Mouse (Mus musculus) heart, embryonic 10.5 days (tissue): ENCODE data around the gene Ift22. TPM values are rescaled to one million over a fixed set of nuclear protein-coding genes. Genes with fewer than 3 reads are reported as not detected.

ENCODE experiments used
- DNase-seq: peaks from one replicate; pipeline ENCODE4 v3.0.0-alpha.2; 2017; ENCODE audit warnings: low spot score
- H3K27ac ChIP-seq: fragments of 300-500 bp; sonication (generic); 2 replicates; pipeline ENCODE4 v1.5.1; 2016; ENCODE audit warnings: mild to moderate bottlenecking
- H3K27me3 ChIP-seq: fragments of 300-500 bp; sonication (generic); 2 replicates; pipeline ENCODE4 v1.6.1; 2016; ENCODE audit warnings: mild to moderate bottlenecking; ENCODE audit not compliant: poor library complexity, insufficient read depth, severe bottlenecking
- H3K36me3 ChIP-seq: fragments of 300-500 bp; sonication (generic); 2 replicates; pipeline ENCODE4 v1.6.1; 2016; ENCODE audit warnings: mild to moderate bottlenecking, moderate library complexity
- H3K4me1 ChIP-seq: fragments of 300-500 bp; sonication (generic); 2 replicates; pipeline ENCODE4 v1.6.1; 2016; ENCODE audit warnings: mild to moderate bottlenecking
- H3K4me3 ChIP-seq: fragments of 300-500 bp; sonication (generic); 2 replicates; pipeline ENCODE4 v1.5.1; 2016; ENCODE audit warnings: mild to moderate bottlenecking, moderate library complexity
- H3K9me3 ChIP-seq: fragments of 300-500 bp; sonication (generic); 2 replicates; pipeline ENCODE4 v1.6.1; 2016; ENCODE audit warnings: mild to moderate bottlenecking, moderate library complexity
- WGBS: fragments of 180-500 bp; shearing (Covaris S2); methylation state at CpG from one replicate; pipeline ENCODE4 v1.1.7; 2016; 5-methylcytosine and 5-hydroxymethylcytosine counted together
- polyA plus RNA-seq: library from polyadenylated mRNA; unstranded; fragments of >200 nt; fragmentation: Nextera tagmentation; extraction: Ambion mirVana; gene quantifications from 2 replicates; pipeline ENCODE4 v1.2.1, GENCODE M21; 2016

Ift22 gene
- polyA plus RNA-seq, 1 experiment from 2014 or later, result 54.5 TPM

GRCm38 (mm10) chr5:136958991-136959605, 51.1 kb downstream of the Ift22 start:
- no peak for DNase-seq
- Histone ChIP-seq H3K9me3 (no peaks in the 10 kb centered on the region), H3K4me1 (peaks cover 20% of the 10 kb centered on the region), H3K27ac (no peak overlapping the region), H3K4me3 (no peak overlapping the region), H3K27me3 (no peaks in the 10 kb centered on the region), H3K36me3 (peaks cover 18% of the 10 kb centered on the region)
- WGBS, result 85% methylated on average over 5 of the region's 5 CpGs

DNA sequence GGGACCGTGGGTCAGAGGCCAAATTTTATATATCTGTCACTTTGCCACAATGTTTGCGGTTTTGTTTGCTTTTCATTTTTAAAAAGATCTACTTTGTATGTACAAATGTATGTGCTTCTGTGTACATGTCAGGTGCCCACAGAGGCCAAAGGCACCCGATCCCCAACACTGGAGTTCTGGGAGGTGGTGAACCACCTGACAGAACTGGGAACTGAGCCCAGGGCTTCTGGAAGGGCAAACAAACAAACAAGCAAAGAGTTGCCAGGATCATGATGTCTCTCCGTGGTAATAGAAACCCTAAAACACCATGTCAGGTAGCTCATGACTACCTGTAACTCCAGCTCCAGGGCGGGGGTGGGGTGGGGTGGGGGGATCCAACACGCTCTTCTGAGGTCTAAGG, 52.1 kb downstream of the Ift22 start:
- H3K27me3 ChIP-seq, result no peaks in the 10 kb centered on the region
- H3K4me1 ChIP-seq, result peaks cover 24% of the 10 kb centered on the region
- no peak overlapping the region for H3K4me3 ChIP-seq
- peaks cover 28% of the 10 kb centered on the region for H3K36me3 ChIP-seq
- no peak overlapping the region for H3K27ac ChIP-seq
- 88% methylated on average over 6 of the region's 6 CpGs for WGBS
- no peak for DNase-seq
- no peaks in the 10 kb centered on the region for H3K9me3 ChIP-seq

DNA sequence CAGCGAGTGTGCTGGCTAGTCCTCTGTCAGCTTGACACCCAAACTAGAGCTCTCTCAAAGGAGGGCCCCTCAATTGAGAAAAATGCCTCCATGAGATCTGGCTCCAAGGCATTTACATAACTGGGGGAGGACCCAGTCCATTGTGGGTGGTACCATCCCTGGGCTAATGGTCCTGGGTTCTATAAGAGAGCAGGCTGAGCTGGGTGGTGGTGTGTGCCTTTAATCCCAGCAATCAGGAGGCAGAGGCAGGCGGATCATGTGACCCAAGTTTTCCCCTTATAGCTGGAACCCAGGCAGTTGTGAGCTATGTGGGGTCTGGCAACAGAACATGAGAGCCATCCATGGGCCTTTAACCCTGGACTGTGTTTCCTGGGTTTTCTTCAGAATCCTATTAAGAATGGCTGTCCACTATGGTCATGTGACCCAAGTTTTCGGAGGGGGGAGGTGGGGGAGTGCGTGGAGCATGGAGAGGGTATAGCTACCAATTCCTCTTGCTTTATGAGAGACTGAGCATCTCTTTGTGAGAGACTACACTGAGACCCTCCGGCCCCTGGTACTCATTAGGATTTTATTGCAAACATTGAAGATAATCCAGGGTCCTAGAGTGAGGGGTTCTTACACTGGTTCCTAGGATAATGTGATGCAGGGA, 53.5 kb downstream of the Ift22 start:
- WGBS, result 23% methylated on average over 5 of the region's 5 CpGs
- DNase-seq, result no peak
- H3K27ac ChIP-seq, result peak overlapping the region; percentile 93
- no peaks in the 10 kb centered on the region for H3K27me3 ChIP-seq
- H3K36me3 ChIP-seq, result peaks cover 41% of the 10 kb centered on the region
- peak overlapping the region; percentile 83 for H3K4me3 ChIP-seq
- peaks cover 38% of the 10 kb centered on the region for H3K4me1 ChIP-seq
- no peaks in the 10 kb centered on the region for H3K9me3 ChIP-seq

- Histone ChIP-seq H3K4me1 (peaks cover 44% of the 10 kb centered on the region), H3K4me3 (peak overlapping the region; percentile 83), H3K27ac (peak overlapping the region; percentile 93), H3K36me3 (peaks cover 39% of the 10 kb centered on the region), H3K9me3 (no peaks in the 10 kb centered on the region), H3K27me3 (no peaks in the 10 kb centered on the region)
- peak; percentile 96 for DNase-seq
- WGBS, result 0% methylated on average over 20 of the region's 20 CpGs
These were observed 54.1 kb downstream of the Ift22 start for GRCm38 (mm10) chr5:136961983-136962461.

GRCm38 (mm10) chr5:136962501-136962900, 54.6 kb downstream of the Ift22 start:
- H3K9me3 ChIP-seq, result no peaks in the 10 kb centered on the region
- no peaks in the 10 kb centered on the region for H3K27me3 ChIP-seq
- peak; percentile 94 for DNase-seq
- H3K4me1 ChIP-seq, result peaks cover 44% of the 10 kb centered on the region
- peak overlapping the region; percentile 93 for H3K27ac ChIP-seq
- WGBS, result under 1% methylated on average over 10 of the region's 10 CpGs
- peak overlapping the region; percentile 83 for H3K4me3 ChIP-seq
- peaks cover 39% of the 10 kb centered on the region for H3K36me3 ChIP-seq

GRCm38 (mm10) chr5:136962966-136963540, 55.1 kb downstream of the Ift22 start:
- WGBS, result 73% methylated on average over 8 of the region's 8 CpGs
- Histone ChIP-seq H3K4me3 (peak overlapping the region; percentile 83), H3K4me1 (peaks cover 49% of the 10 kb centered on the region), H3K27ac (peak overlapping the region; percentile 93), H3K36me3 (peaks cover 43% of the 10 kb centered on the region), H3K27me3 (no peaks in the 10 kb centered on the region), H3K9me3 (no peaks in the 10 kb centered on the region)
- no peak for DNase-seq

Other genes with a start within 250 kb of the Ift22 start
- not detected in 2 replicates for gene Myl10, start 215.0 kb upstream of the Ift22 start, polyA plus RNA-seq
- 29.8 and 50.3 TPM in 2 replicates for gene Col26a1, start 24.9 kb upstream of the Ift22 start, polyA plus RNA-seq
- 265 and 272 TPM in 2 replicates for gene Fis1, start 45.1 kb downstream of the Ift22 start, polyA plus RNA-seq
- gene Cldn15, start 58.5 kb downstream of the Ift22 start, polyA plus RNA-seq, result 0.50 and 0.69 TPM in 2 replicates
- gene Plod3, start 78.9 kb downstream of the Ift22 start, polyA plus RNA-seq, result 44.4 and 50.7 TPM in 2 replicates
- 92.7 and 103 TPM in 2 replicates for gene Znhit1, start 79.9 kb downstream of the Ift22 start, polyA plus RNA-seq
- gene Vgf, start 118.2 kb downstream of the Ift22 start, polyA plus RNA-seq, result not detected in 2 replicates
- gene Ap1s1, start 138.0 kb downstream of the Ift22 start, polyA plus RNA-seq, result 177 and 178 TPM in 2 replicates
- gene Serpine1, start 164.1 kb downstream of the Ift22 start, polyA plus RNA-seq, result 0.07 and 0.51 TPM in 2 replicates
- gene Trim56, start 208.1 kb downstream of the Ift22 start, polyA plus RNA-seq, result 6.4 and 7.4 TPM in 2 replicates
- not detected in 2 replicates for gene Muc3, start 241.2 kb downstream of the Ift22 start, polyA plus RNA-seq